Mouse (Mus musculus) induced T-regulatory cell, adult 2 months (primary cell): ENCODE data around the gene Sec16a.

Experiments
- DNase-seq: peaks from one replicate; pipeline ENCODE4 v3.0.0-alpha.2; 2012; ENCODE audit warnings: low read depth

The Sec16a gene

DNA sequence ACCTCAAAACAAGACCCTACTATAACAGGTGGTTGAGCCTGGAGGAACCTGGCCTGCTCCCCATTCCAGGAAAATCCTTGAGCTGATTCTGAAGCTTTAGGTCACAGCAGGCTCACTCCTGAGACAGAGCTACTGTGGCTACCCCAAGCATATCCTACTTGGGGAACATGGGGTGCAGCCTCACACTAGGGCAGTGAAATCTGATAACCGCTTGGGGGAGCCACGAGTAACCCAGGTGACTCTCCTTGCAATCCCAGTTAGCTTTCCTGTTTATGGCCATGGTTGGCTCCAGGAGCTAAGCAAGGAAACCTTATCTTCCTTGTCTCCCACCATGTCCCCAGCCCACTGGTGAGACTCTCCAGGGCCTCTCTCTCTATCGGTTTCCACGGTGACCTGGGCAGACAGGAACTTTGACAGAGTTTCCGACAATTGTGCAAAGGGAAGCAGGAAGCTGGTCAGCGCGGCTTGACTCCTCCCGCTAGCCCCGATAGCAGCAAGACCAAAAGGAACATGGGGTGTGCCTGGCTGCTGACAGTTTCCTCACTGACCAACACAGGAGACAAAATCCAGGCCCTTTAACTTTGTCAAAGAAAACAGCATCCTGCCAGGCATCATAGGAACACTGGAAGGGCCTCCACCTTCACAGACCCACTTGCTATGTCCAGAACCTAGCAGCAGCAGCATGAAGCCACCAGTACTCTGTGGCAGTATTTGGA is 29.9 kb upstream of the Sec16a start:
- DNase-seq, result no peak

- DNase-seq, result no peak
Measured at GRCm38 (mm10) chr2:26472312-26473090, 27.5 kb upstream of the Sec16a start.

GRCm38 (mm10) chr2:26471652-26472285 is 26.8 kb upstream of the Sec16a start:
- DNase-seq, result no peak

- DNase-seq, result no peak
Measured at GRCm38 (mm10) chr2:26470967-26471366, 26.0 kb upstream of the Sec16a start.

DNA sequence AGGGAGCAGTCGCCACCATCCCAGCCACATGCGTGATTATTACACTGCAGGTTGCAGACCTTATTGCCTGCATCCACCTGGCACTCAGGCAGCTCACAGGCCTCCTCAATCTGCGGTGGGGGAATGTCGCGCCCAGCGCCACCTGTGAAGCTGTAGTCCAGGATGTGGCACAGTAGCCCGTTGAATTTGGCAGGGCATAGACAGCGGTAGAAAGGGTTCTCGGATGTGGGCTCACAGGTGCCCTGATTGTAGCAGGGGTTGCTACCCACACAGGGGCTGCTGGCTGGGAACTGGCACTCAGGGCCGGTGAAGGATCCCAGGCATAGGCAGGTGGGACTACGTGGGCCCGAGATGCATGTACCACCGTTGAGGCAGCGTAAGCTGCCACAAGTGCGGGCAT is 23.4 kb upstream of the Sec16a start:
- DNase-seq, result no peak

DNA sequence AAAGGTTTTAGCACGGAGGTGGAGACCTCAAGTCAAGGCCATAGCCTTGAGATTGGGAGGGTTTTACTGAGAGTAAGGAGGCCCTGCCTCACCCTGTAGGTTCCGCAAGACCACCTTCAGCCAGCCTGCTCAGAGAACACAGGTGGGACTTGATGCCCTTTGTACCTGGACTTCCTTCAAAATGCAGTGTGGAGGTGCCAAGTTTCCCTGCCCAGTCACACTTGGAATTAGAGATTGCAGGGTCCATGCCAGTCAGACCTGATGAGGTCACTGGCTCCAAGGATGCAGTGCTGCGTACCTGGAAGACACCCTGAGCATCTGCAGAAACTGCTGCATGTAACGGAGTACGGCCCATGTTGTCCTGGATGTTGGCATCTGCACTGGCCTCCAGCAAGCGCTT is 18.4 kb upstream of the Sec16a start:
- DNase-seq, result no peak

- DNase-seq, result no peak
Measured at GRCm38 (mm10) chr2:26462980-26463379, 18.0 kb upstream of the Sec16a start.

- no peak for DNase-seq
Measured at GRCm38 (mm10) chr2:26461667-26462066, 16.7 kb upstream of the Sec16a start.

GRCm38 (mm10) chr2:26460837-26461236 is 15.8 kb upstream of the Sec16a start:
- no peak for DNase-seq

DNA sequence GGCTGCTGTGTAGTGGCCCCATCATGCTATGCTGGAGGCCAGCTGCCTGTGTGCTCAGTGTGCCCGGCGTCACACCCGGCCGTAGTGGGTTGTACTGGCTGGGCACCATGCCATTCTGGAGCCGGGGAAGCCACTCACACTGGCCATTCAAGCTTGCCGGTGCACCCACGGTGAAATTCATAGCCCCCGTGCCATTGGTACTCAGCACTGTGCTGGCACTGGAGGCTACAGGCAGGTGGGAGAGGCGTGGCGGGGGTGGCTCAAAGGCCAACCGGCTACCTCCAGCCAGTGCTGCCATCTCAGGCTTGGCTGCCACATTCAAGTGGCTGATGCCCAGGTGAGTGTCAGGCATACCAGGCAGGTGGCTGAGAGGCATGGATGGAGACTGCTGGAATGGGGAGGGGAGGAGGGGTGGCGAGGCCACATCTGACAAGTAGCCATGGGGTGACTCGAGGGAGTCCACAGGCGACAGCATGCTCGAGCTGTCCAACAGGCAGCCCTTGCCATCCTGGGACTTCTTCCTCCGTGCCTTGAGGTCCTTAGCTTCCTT is 15.2 kb upstream of the Sec16a start:
- DNase-seq, result no peak

DNA sequence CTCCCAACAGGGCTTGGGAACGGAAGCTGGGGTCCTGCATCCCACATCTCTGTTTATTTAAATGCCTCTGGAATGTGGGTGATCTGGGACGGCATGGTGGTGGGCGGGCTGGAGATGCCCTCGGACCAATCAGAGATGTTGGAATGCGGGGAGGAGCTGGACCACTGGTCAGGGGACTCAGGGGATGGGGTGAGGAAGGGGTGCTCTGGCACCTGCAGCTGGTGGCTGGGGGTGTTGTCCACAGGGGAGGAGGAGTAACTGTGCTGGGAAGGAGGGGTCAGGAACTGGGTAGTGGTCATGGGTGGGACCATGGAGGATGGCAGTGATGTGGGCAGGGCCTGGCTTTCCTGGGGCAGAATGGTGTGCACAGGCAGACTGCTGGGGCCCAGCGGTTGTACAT is 14.5 kb upstream of the Sec16a start:
- DNase-seq, result no peak

DNA sequence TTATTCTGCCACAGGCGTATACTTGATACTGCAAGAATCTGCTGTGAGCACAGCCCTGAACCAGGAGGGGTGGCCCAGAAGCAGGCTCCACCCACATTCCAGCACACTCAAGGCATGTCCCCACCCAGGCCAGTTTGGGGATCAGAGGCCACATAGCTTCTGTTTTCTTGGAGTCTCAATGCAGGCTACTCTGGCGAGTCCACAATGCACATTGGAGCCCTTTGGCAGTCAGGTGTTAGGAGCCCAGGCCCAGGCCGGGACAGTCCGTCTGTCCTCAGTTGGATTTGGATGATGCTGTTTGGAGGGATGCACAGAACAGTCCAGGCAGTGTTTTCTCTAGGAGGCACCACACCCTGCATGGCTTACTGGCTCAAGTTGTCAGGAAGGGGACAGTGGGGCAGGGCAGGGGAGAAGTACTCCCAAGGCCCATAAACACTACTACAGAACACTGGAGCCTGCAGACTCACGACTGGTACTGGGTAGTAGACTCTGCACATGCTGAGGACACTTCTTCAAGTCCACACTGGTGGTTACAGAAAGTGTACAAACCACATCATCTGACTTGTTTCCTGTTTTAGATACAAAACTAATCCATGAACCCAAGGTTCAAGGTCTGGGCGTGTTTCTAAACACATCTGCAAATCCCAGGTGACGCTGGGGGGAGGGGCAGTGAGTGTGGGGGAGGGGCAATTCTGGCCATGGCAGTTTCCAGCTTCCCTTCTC is 13.5 kb upstream of the Sec16a start:
- DNase-seq, result no peak

DNA sequence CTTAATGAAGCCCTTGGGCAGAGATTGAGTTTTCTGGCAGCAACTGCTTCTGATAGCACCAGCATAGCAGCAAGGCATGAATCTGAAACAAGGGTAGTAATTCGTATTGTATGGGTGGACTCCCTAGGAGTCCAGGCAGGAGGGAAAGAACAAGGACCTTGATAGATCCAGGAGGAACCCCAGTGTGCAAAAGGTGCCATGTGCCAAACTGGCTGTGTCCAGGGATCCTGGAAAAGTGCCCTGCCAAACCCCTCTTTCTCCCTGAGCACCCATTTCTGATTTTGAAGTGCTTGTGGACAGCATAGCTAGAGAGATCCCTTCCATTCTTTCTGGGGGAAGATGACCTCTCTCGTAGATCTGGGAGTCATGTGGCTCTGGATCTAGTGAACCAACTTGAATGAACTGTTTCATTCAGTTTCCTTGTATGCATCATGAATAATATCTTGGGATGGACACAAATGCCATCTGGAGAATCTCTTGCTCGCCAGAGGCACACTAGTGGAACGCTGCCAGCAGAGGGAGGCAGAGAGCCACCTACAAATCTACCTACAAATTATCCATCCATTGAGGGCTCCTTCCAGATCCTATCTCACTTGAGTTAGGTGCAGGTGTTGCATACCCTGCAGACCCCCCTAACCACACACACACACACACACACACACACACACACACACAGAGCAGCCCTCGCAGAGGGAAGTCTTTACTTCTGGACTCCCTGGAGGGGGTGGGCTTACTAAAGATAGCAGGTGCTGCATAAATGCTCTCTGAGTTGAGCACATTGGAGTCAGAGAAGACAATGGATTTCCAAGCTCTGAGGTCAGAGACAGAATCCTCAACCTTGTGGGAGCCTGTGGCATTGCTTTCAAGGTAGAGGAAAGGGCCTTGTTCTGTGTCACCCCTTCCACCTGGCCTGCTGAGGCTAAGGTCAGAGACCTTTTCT is 4.4 kb upstream of the Sec16a start:
- peak; percentile 85 for DNase-seq

- DNase-seq, result no peak
Measured at GRCm38 (mm10) chr2:26447451-26447850, 2.4 kb upstream of the Sec16a start.

DNA sequence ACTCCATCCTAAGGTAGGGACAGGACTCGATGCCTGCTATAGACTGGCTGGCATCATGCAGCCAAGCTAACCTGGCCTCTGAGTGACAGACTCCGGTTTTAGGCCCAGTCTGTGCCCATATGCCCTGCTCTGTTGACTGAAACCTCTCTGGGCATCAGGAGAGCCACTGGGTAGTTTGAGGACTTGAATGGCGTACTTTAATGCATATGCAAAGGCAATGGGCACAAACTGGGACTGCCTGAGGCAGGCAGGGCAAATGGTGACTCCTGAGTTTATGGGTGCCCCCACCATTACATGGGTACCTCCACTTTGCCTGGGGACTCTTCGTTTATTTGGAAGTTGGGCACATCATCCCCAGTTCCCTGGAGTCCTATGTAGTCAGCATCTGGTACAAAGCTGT is 1.7 kb upstream of the Sec16a start:
- no peak for DNase-seq

GRCm38 (mm10) chr2:26445666-26446445 is 840 bp upstream of the Sec16a start:
- DNase-seq, result no peak

- no peak for DNase-seq
Measured at GRCm38 (mm10) chr2:26444368-26444767, 648 bp downstream of the Sec16a start.

- DNase-seq, result no peak
Measured at GRCm38 (mm10) chr2:26443876-26444275, 1.1 kb downstream of the Sec16a start.

DNA sequence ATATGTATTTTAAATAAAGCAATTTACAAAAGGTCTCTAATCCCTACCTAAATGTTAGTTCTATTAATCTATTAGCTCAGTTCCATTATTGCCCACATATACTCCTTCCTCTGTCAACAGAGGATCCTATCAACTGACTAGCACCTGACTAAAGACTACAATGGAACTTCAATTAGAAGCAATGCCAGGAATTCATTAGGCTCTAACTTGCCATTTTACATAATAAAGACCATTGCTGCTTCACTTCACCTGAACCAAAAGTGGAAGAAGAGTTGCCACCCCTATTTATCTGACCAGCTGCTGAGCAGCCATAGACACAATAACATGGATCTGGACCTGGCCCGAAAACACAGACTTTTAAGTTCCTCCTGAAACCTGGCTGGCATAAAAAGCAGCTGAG is 2.2 kb downstream of the Sec16a start:
- no peak for DNase-seq

- DNase-seq, result no peak
Measured at GRCm38 (mm10) chr2:26441688-26442087, 3.3 kb downstream of the Sec16a start.
